Mouse (Mus musculus) ES-Bruce4 (cell line): ENCODE measurements around the gene Pttg1ip. TPM values are rescaled to one million over a fixed set of nuclear protein-coding genes. Genes with fewer than 3 reads are reported as not detected.

ENCODE experiments used
- H3K27ac ChIP-seq: 2 replicates; pipeline ENCODE4 v1.5.1; 2012; ENCODE audit warnings: low read length, inconsistent platforms; ENCODE audit not compliant: insufficient read depth
- H3K27me3 ChIP-seq: 2 replicates; pipeline ENCODE4 v1.6.1; 2012; ENCODE audit warnings: mild to moderate bottlenecking, low read length, inconsistent platforms; ENCODE audit not compliant: control insufficient read depth, poor library complexity, insufficient read depth, severe bottlenecking
- H3K36me3 ChIP-seq: 2 replicates; pipeline ENCODE4 v1.6.1; 2012; ENCODE audit warnings: inconsistent platforms, mild to moderate bottlenecking, low read length, moderate library complexity; ENCODE audit not compliant: control insufficient read depth, poor library complexity, insufficient read depth, severe bottlenecking
- H3K4me1 ChIP-seq: one replicate; pipeline ENCODE4 v1.8.1; 2011; ENCODE audit warnings: low read length; ENCODE audit not compliant: control insufficient read depth, insufficient read depth
- H3K4me3 ChIP-seq: 2 replicates; pipeline ENCODE4 v1.5.1; 2011; ENCODE audit warnings: low read depth, mild to moderate bottlenecking, low read length
- H3K9ac ChIP-seq: 2 replicates; pipeline ENCODE4 v1.6.1; 2012; ENCODE audit warnings: low read depth, mild to moderate bottlenecking, inconsistent platforms; ENCODE audit not compliant: poor library complexity, severe bottlenecking
- H3K9me3 ChIP-seq: replicated peaks from 2 replicates; pipeline ENCODE4 v1.6.1; 2012; ENCODE audit warnings: mild to moderate bottlenecking, low read length, inconsistent platforms; ENCODE audit not compliant: control insufficient read depth, poor library complexity, insufficient read depth, severe bottlenecking
- CTCF ChIP-seq: IDR thresholded peaks from one replicate; pipeline ENCODE4 v1.8.1; 2011; ENCODE audit warnings: low read depth, low read length
- EP300 ChIP-seq: IDR thresholded peaks from 2 replicates; pipeline ENCODE4 v1.6.1; 2011; ENCODE audit warnings: low read depth, low read length; ENCODE audit not compliant: insufficient read depth
- POLR2A ChIP-seq: IDR thresholded peaks from one replicate; pipeline ENCODE4 v1.8.1; 2011; ENCODE audit warnings: low read length; ENCODE audit not compliant: insufficient read depth
- polyA plus RNA-seq: library from polyadenylated mRNA; stranded (reverse); fragments of >200 nt; gene quantifications from 2 replicates; pipeline ENCODE4 v1.2.4, GENCODE M21; 2011; ENCODE audit warnings: low read depth; ENCODE audit not compliant: missing spikeins, insufficient read depth, insufficient read length

Gene Pttg1ip
- polyA plus RNA-seq, 1 experiment = 89.6 TPM

DNA sequence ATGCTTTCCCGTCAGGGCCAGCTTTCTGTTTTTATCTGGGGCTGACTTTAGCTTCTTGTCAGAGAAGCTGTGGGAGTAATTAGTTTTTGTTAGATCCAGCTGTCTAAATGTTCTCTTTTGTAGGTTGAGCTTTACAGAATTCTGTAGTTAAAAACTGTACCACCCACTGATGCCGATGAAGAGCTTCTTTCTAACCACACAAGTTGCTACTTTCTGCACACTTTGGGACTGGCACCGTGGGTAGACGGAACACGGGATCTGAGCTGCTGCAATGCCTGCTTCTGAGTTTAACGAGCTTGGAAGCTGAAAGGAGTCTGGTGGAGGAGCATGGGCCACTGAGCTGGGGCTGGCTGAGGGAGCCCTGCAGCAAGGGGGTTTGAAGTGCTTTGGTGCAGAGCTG, 10.0 kb downstream of the Pttg1ip start:
- no peak overlapping the region for H3K4me3 ChIP-seq
- H3K27ac ChIP-seq = no peak overlapping the region
- H3K9ac ChIP-seq = no peak overlapping the region
- TF ChIP-seq POLR2A (no peak), CTCF (no peak), EP300 (no peak)
- peaks cover 13% of the 10 kb centered on the region for H3K36me3 ChIP-seq
- H3K4me1 ChIP-seq = peaks cover 8% of the 10 kb centered on the region
- no peaks in the 10 kb centered on the region for H3K9me3 ChIP-seq
- no peaks in the 10 kb centered on the region for H3K27me3 ChIP-seq

DNA sequence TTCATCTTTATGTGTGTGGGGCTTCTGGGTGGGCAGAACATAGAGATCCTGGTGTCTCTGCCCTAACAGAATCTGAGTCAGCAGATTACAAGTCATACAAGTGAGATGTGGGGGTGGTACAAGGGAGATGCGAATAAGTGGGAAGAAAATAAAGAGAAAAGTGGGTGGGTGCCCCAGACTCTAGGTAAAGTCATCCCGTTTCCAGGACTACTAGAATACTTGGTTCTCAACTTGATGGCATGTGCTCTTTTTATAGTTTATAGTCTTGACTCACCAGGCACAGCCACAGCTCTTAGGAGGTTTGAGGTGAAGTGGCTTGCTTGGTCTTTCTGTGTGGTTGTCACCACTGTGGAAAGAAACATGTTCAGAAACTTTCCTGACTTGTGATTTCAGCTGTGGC, 14.5 kb downstream of the Pttg1ip start:
- Histone ChIP-seq H3K9ac (no peak overlapping the region), H3K27me3 (no peaks in the 10 kb centered on the region), H3K36me3 (peaks cover 23% of the 10 kb centered on the region), H3K9me3 (no peaks in the 10 kb centered on the region), H3K27ac (no peak overlapping the region), H3K4me1 (no peaks in the 10 kb centered on the region), H3K4me3 (no peak overlapping the region)
- TF ChIP-seq CTCF (no peak), POLR2A (no peak), EP300 (no peak)

DNA sequence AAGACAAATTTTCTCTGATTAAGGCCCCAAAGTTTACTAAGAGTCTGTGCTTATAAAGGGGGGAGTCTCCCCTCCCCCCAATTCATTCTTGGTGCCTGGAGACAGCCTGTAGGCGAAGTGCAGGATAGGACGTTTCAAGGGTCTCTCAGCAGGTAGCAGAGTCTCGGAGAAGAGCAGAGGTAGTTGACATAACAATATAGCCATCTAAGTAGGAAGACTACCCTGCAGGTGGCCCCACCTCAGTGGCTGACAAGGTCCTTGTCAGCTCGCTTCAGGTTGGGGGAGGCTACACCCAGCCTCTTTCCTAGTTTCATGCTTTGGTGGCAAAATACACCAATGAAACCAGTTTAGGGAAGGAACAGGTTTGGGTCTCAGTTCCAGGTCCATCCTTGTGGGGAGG, 21.5 kb downstream of the Pttg1ip start:
- no peaks in the 10 kb centered on the region for H3K4me1 ChIP-seq
- H3K4me3 ChIP-seq = no peak overlapping the region
- H3K27ac ChIP-seq = peak overlapping the region; percentile 72
- no peaks in the 10 kb centered on the region for H3K9me3 ChIP-seq
- H3K9ac ChIP-seq = no peak overlapping the region
- TF ChIP-seq EP300 = peak; percentile 91
- TF ChIP-seq CTCF = no peak
- TF ChIP-seq POLR2A = no peak
- no peaks in the 10 kb centered on the region for H3K27me3 ChIP-seq
- H3K36me3 ChIP-seq = no peaks in the 10 kb centered on the region; the same call in 1 of the 2 replicates

DNA sequence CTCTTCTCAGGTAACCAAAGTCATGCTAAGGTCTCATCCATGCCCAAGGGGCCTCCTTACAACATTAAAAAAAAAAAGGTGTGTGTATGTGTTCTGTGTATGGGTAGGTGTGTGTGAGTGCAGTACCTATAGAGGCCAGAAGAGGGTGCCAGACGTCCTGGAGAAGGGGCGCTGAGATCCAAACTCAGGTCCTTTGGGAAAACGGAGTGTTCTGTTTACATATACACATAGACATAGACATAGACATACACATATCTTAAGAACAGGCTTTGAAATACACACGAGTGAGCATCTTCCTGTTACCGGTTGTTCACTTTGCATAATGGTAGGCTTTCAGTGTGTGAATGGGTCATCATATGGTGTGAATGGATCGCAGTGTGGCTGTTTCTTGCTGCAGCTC, 22.6 kb downstream of the Pttg1ip start:
- no peak for TF ChIP-seq POLR2A
- peak; percentile 67 for TF ChIP-seq CTCF
- Histone ChIP-seq H3K4me3 (no peak overlapping the region), H3K9me3 (no peaks in the 10 kb centered on the region), H3K36me3 (no peaks in the 10 kb centered on the region), H3K4me1 (no peaks in the 10 kb centered on the region), H3K9ac (no peak overlapping the region), H3K27me3 (no peaks in the 10 kb centered on the region), H3K27ac (no peak overlapping the region)

DNA sequence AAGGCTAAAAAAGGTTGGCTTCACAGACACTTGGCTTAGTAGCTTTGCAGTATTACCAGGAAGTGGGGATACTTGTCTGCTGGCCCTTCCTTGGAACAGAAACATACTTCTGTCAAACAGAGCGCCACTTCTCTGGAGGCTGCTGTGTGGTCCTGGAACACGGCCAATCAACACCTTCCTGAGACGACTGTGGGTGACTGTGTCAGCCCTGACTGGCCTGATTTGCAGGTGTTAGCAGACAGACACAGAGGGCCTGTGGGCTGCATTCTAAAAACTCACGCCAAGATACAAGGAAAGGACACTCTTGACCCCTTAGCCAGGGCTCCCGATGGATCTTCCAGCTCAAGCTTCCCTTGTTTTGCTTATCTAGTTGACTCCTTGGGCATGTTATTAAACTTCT, 23.4 kb downstream of the Pttg1ip start:
- Histone ChIP-seq H3K27me3 (no peaks in the 10 kb centered on the region), H3K36me3 (no peaks in the 10 kb centered on the region), H3K4me1 (no peaks in the 10 kb centered on the region), H3K9me3 (no peaks in the 10 kb centered on the region), H3K4me3 (no peak overlapping the region), H3K27ac (peak overlapping the region; percentile 91), H3K9ac (no peak overlapping the region)
- no peak for TF ChIP-seq EP300
- TF ChIP-seq POLR2A = no peak
- TF ChIP-seq CTCF = no peak

DNA sequence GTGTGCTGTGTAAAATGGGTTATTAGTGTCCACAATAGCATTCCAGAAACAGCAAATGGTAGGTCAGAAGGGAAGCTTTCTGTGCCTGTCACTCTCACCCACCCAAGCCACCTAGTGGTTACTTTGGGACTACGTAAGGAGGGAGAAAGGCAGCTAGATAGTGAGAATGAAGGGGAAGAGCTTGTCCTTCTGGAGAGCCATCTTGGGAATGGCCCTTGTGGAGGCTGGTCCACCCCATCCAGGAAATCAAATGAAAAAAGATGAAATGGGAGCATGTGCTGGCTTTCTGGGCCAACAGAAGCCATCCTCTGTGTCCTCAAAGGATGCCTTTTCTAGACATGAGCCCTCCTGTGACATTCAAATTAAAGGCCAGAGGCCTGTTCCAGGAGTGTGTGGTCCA, 23.8 kb downstream of the Pttg1ip start:
- Histone ChIP-seq H3K9ac (peak overlapping the region; percentile 84), H3K4me3 (peak overlapping the region; percentile 45), H3K27ac (peak overlapping the region; percentile 91), H3K27me3 (no peaks in the 10 kb centered on the region), H3K36me3 (0 out of 2 replicates have a peak, but pooled peaks cover 2% of the 10 kb centered on the region), H3K4me1 (peaks cover 2% of the 10 kb centered on the region), H3K9me3 (no peaks in the 10 kb centered on the region)
- no peak for TF ChIP-seq EP300
- TF ChIP-seq CTCF = no peak
- TF ChIP-seq POLR2A = no peak
